Mouse (Mus musculus): ENCODE results near the gene Galnt9. TPM values are rescaled to one million over a fixed set of nuclear protein-coding genes. Genes with fewer than 3 reads are reported as not detected.

Gene Galnt9
- total and polyA plus RNA-seq, 3 experiments, result 0.05 TPM; not detected in 2

DNA sequence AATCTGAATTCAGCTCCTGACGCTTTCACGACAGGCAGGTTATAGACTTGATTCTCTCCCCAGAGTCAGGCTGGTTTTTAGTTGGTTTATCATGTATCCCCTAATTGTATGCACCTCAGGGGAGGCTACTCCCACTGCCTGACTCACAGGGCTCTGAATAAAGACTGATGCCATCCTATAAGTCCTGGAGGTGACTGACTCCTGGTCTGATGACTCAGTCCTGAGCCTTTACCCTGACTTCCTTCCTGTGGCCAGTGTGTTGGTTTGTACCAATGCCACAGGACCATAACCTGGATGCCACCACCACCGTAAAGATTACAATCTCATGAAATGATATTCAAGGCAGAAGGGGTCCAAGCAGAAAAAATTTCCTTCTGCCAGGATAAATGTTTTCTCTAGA is 40.8 kb upstream of the Galnt9 start:
- no peak overlapping the region for H3K4me3 ChIP-seq (ENCODE audit: low read depth, low read length)
- H3K9me3 ChIP-seq (replicated peaks), result no peaks in the 10 kb centered on the region
- TF ChIP-seq POLR2AphosphoS5 (IDR thresholded peaks at IDR 0.05; ENCODE audit: insufficient replicate concordance, low read depth, low read length) (no peak), GATA1 (IDR thresholded peaks at IDR 0.05; ENCODE audit: borderline replicate concordance, low read length) (no peak), GATA2 (IDR thresholded peaks at IDR 0.05; ENCODE audit: borderline replicate concordance, low read depth, low read length) (no peak), CTCF (IDR thresholded peaks at IDR 0.05; ENCODE audit: low read depth, low read length) (no peak), TAL1 (conservative IDR thresholded peaks at IDR 0.05; ENCODE audit: low read depth, low read length) (no peak)
- no peaks in the 10 kb centered on the region for H3K4me1 ChIP-seq (ENCODE audit: insufficient read depth, low read depth, low read length)
- peaks cover 16% of the 10 kb centered on the region for H3K27me3 ChIP-seq (ENCODE audit: insufficient read depth, low read length)
- ATAC-seq (ENCODE audit: extremely low read depth, insufficient number of reproducible peaks, low FRiP score, poor library complexity, severe bottlenecking) (no peak), DNase-seq (ENCODE audit: low spot score) (no peak)
- no peaks in the 10 kb centered on the region for H3K36me3 ChIP-seq (replicated peaks)

DNA sequence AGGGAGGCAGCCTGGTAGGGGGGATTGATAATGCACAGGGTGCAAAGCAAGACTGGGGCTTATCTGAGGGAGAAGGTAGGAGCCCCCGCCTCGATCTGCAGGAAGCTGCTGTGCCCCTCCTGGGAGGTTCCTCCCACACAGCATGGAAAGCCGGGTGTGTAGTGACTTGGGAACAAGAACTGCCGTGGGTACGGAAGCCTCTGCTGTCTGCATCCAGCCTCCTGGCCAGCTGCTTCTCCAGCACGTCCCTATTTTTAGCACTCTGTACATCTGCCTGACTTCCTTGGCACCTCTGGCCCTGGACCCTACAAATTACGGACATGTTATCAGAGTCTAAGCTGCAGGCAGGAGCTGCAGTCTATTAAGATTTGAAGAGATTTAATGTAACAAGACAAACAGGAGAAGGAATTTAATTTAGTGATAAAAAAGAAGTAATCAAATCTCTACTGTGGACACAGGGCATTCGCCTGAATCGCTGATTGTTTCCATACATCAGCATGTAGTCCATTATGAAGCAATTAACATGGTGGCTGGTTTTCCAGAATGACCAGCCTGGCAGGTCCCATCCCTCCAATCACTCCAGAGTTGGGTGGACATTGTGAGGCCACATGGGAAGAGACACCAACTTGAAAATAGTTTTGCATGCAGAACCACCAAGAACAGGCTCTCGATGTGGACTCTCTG is 38.4 kb upstream of the Galnt9 start:
- DNase-seq (ENCODE audit: low spot score) (no peak), ATAC-seq (ENCODE audit: extremely low read depth, insufficient number of reproducible peaks, low FRiP score, poor library complexity, severe bottlenecking) (no peak)
- no peak overlapping the region for H3K4me3 ChIP-seq (ENCODE audit: low read depth, low read length)
- no peaks in the 10 kb centered on the region for H3K36me3 ChIP-seq (replicated peaks)
- H3K4me1 ChIP-seq (ENCODE audit: insufficient read depth, low read depth, low read length), result no peaks in the 10 kb centered on the region
- TF ChIP-seq CTCF (IDR thresholded peaks at IDR 0.05; ENCODE audit: low read depth, low read length), result no peak
- H3K27me3 ChIP-seq (ENCODE audit: insufficient read depth, low read length), result peaks cover 21% of the 10 kb centered on the region
- H3K9me3 ChIP-seq (replicated peaks), result no peaks in the 10 kb centered on the region

DNA sequence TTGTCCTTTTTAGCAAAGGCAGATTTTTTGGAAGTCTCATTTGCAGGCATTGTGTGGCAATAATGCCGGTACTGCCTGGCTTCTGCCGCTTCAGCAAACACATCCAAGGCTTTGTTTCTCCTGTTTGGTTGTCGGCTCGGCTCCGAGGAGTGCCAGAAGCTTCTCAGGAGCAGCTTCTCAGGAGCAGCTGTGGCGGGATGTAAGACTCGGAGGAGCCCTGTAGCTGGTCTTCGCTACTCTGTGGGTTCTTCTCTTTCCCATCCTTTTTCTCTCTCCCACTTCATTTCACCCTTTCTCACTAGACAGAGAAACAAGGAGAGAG is 37.9 kb upstream of the Galnt9 start:
- no peak for TF ChIP-seq GATA1 (IDR thresholded peaks at IDR 0.05; ENCODE audit: borderline replicate concordance, low read length)
- TF ChIP-seq TAL1 (conservative IDR thresholded peaks at IDR 0.05; ENCODE audit: low read depth, low read length), result no peak
- no peak for TF ChIP-seq POLR2AphosphoS5 (IDR thresholded peaks at IDR 0.05; ENCODE audit: insufficient replicate concordance, low read depth, low read length)
- TF ChIP-seq CTCF (IDR thresholded peaks at IDR 0.05; ENCODE audit: low read depth, low read length), result no peak
- TF ChIP-seq GATA2 (IDR thresholded peaks at IDR 0.05; ENCODE audit: borderline replicate concordance, low read depth, low read length), result no peak
- no peak for ATAC-seq (ENCODE audit: extremely low read depth, insufficient number of reproducible peaks, low FRiP score, poor library complexity, severe bottlenecking)
- H3K27me3 ChIP-seq (ENCODE audit: insufficient read depth, low read length), result peaks cover 21% of the 10 kb centered on the region
- no peaks in the 10 kb centered on the region for H3K9me3 ChIP-seq (replicated peaks)
- no peaks in the 10 kb centered on the region for H3K36me3 ChIP-seq (replicated peaks)
- H3K4me1 ChIP-seq (ENCODE audit: insufficient read depth, low read depth, low read length), result no peaks in the 10 kb centered on the region
- H3K4me3 ChIP-seq (ENCODE audit: low read depth, low read length), result no peak overlapping the region
- no peak for DNase-seq (ENCODE audit: low spot score)

DNA sequence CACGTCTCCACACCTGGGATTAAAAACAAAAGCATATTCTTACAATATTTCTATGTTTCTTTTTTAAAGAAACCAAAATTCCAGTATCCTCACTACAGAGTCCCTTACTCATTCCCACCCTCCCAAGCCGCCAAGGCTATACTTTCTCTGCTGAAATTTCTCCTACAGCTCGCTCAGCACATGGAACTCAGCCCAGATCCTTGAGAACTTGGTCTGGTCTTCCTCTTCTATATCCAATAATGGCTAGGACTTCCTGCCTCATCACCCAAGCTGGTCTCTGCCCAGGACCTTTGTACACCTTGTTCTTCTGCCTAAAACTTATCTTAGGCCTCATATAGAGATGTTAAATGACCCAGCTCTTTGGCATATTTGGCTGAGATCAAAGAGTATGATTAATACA is 37.3 kb upstream of the Galnt9 start:
- Histone ChIP-seq H3K36me3 (replicated peaks) (no peaks in the 10 kb centered on the region), H3K9me3 (replicated peaks) (no peaks in the 10 kb centered on the region), H3K27me3 (ENCODE audit: insufficient read depth, low read length) (peaks cover 18% of the 10 kb centered on the region), H3K4me3 (ENCODE audit: low read depth, low read length) (no peak overlapping the region), H3K4me1 (ENCODE audit: insufficient read depth, low read depth, low read length) (no peaks in the 10 kb centered on the region)
- DNase-seq (ENCODE audit: low spot score) (no peak), ATAC-seq (ENCODE audit: extremely low read depth, insufficient number of reproducible peaks, low FRiP score, poor library complexity, severe bottlenecking) (no peak)
- TF ChIP-seq CTCF (IDR thresholded peaks at IDR 0.05; ENCODE audit: low read depth, low read length), result no peak
- no peak for TF ChIP-seq POLR2AphosphoS5 (IDR thresholded peaks at IDR 0.05; ENCODE audit: insufficient replicate concordance, low read depth, low read length)
- no peak for TF ChIP-seq GATA2 (IDR thresholded peaks at IDR 0.05; ENCODE audit: borderline replicate concordance, low read depth, low read length)
- no peak for TF ChIP-seq TAL1 (conservative IDR thresholded peaks at IDR 0.05; ENCODE audit: low read depth, low read length)
- TF ChIP-seq GATA1 (IDR thresholded peaks at IDR 0.05; ENCODE audit: borderline replicate concordance, low read length), result no peak

DNA sequence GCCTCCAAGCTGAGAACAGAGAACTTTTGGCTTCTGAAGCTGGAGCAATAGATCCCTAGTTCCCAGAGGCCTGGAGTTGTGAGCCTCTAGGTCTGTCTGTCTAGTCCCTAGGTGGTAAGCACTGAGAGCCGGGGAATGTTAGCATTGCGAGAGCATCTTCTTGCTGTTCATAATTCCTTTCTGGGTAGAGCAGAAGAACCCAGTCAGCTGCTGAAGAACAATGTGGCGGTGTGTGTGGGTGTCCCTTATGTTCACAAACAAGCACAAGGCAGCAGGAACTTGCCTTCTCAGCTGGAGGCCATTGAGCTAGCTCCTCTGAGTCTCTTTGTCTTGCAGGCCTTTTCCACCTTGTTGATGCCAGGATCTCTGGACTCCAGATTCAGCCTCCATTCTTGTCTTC is 36.2 kb upstream of the Galnt9 start:
- Histone ChIP-seq H3K27me3 (ENCODE audit: insufficient read depth, low read length) (peaks cover 18% of the 10 kb centered on the region), H3K4me3 (ENCODE audit: low read depth, low read length) (no peak overlapping the region), H3K36me3 (replicated peaks) (no peaks in the 10 kb centered on the region), H3K9me3 (replicated peaks) (no peaks in the 10 kb centered on the region), H3K4me1 (ENCODE audit: insufficient read depth, low read depth, low read length) (no peaks in the 10 kb centered on the region)
- ATAC-seq (ENCODE audit: extremely low read depth, insufficient number of reproducible peaks, low FRiP score, poor library complexity, severe bottlenecking) (no peak), DNase-seq (ENCODE audit: low spot score) (no peak)
- TF ChIP-seq TAL1 (conservative IDR thresholded peaks at IDR 0.05; ENCODE audit: low read depth, low read length), result no peak
- TF ChIP-seq POLR2AphosphoS5 (IDR thresholded peaks at IDR 0.05; ENCODE audit: insufficient replicate concordance, low read depth, low read length), result no peak
- TF ChIP-seq GATA2 (IDR thresholded peaks at IDR 0.05; ENCODE audit: borderline replicate concordance, low read depth, low read length), result no peak

DNA sequence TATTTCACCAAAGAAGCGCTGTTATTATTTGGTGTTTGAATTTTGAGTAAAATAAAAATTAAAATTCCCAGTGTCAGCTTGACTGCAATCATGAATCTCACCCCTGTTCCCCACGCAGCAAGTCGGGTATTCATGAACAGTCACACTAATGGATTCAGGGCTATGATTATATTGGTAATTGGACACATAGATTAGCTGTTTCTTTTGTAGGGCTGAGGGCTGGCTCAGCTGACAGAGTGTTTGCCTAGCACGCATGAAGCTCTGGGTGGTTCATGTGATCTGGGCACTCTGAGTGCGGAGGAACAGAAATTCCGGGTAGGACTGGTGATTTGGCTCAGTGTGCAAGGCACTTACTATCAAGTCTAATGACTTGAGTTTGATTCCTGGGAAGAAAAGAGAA is 33.8 kb upstream of the Galnt9 start:
- Histone ChIP-seq H3K4me3 (ENCODE audit: low read depth, low read length) (no peak overlapping the region), H3K9me3 (replicated peaks) (no peaks in the 10 kb centered on the region), H3K4me1 (ENCODE audit: insufficient read depth, low read depth, low read length) (no peaks in the 10 kb centered on the region), H3K36me3 (replicated peaks) (no peaks in the 10 kb centered on the region), H3K27me3 (ENCODE audit: insufficient read depth, low read length) (peaks cover 21% of the 10 kb centered on the region)
- ATAC-seq (ENCODE audit: extremely low read depth, insufficient number of reproducible peaks, low FRiP score, poor library complexity, severe bottlenecking) (no peak), DNase-seq (ENCODE audit: low spot score) (no peak)
- TF ChIP-seq GATA2 (IDR thresholded peaks at IDR 0.05; ENCODE audit: borderline replicate concordance, low read depth, low read length), result no peak
- no peak for TF ChIP-seq GATA1 (IDR thresholded peaks at IDR 0.05; ENCODE audit: borderline replicate concordance, low read length)
- no peak for TF ChIP-seq CTCF (IDR thresholded peaks at IDR 0.05; ENCODE audit: low read depth, low read length)
- no peak for TF ChIP-seq TAL1 (conservative IDR thresholded peaks at IDR 0.05; ENCODE audit: low read depth, low read length)
- TF ChIP-seq POLR2AphosphoS5 (IDR thresholded peaks at IDR 0.05; ENCODE audit: insufficient replicate concordance, low read depth, low read length), result no peak

DNA sequence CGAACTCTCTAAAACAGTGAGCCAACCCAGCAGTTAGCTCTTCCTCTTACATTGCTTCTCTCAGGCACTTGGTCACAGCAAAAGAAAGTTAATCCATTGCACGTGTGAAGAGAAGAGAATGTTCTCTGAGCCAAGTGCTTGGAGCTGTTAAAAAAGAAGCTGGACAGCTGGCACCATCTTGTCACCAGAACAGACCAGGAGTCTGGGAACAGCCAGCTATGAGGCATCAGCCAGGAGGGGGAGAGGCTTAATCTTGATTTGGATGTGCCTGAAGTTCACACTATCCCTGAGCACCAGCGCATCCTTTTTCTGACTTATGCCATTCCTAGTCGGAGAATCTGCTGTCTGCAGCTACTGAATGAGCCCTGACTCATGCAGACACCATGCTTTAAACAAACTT is 30.4 kb upstream of the Galnt9 start:
- H3K4me3 ChIP-seq (ENCODE audit: low read depth, low read length), result no peak overlapping the region
- no peaks in the 10 kb centered on the region for H3K9me3 ChIP-seq (replicated peaks)
- ATAC-seq (ENCODE audit: extremely low read depth, insufficient number of reproducible peaks, low FRiP score, poor library complexity, severe bottlenecking) (no peak), DNase-seq (ENCODE audit: low spot score) (no peak)
- H3K36me3 ChIP-seq (replicated peaks), result no peaks in the 10 kb centered on the region
- peaks cover 13% of the 10 kb centered on the region for H3K27me3 ChIP-seq (ENCODE audit: insufficient read depth, low read length)
- no peak for TF ChIP-seq TAL1 (conservative IDR thresholded peaks at IDR 0.05; ENCODE audit: low read depth, low read length)
- no peak for TF ChIP-seq CTCF (IDR thresholded peaks at IDR 0.05; ENCODE audit: low read depth, low read length)
- TF ChIP-seq POLR2AphosphoS5 (IDR thresholded peaks at IDR 0.05; ENCODE audit: insufficient replicate concordance, low read depth, low read length), result no peak
- H3K4me1 ChIP-seq (ENCODE audit: insufficient read depth, low read depth, low read length), result no peaks in the 10 kb centered on the region

Measured in G1E (cell line).